Mouse (Mus musculus) olfactory bulb, adult 2 months (tissue): ENCODE results near the gene Gls2. TPM values are rescaled to one million over a fixed set of nuclear protein-coding genes. Genes with fewer than 3 reads are reported as not detected.

Experiments
- H3K27ac ChIP-seq: fragments of 200-500 bp; 2 replicates; pipeline ENCODE4 v1.5.1; 2012; ENCODE audit warnings: low read depth, low read length; ENCODE audit not compliant: insufficient read depth
- H3K4me1 ChIP-seq: fragments of 200-500 bp; 2 replicates; pipeline ENCODE4 v1.6.1; 2012; ENCODE audit warnings: low read length; ENCODE audit not compliant: control insufficient read depth, insufficient read depth
- H3K4me3 ChIP-seq: fragments of 200-500 bp; 2 replicates; pipeline ENCODE4 v1.5.1; 2012; ENCODE audit warnings: mild to moderate bottlenecking, low read depth, low read length, moderate library complexity; ENCODE audit not compliant: insufficient read depth
- CTCF ChIP-seq: fragments of 200-500 bp; IDR thresholded peaks from 2 replicates; pipeline ENCODE4 v1.5.1; 2012; ENCODE audit warnings: low read depth, mild to moderate bottlenecking, low read length, moderate library complexity; ENCODE audit not compliant: insufficient read depth
- POLR2A ChIP-seq: fragments of 200-500 bp; IDR thresholded peaks from 2 replicates; pipeline ENCODE4 v1.6.1; 2012; ENCODE audit warnings: mild to moderate bottlenecking, low read depth, low read length, moderate library complexity; ENCODE audit not compliant: insufficient read depth
- WGBS: fragments of 180-500 bp; shearing (Covaris S2); methylation state at CpG from one replicate; pipeline ENCODE4 v1.1.7; 2018; 5-methylcytosine and 5-hydroxymethylcytosine counted together
- polyA plus RNA-seq: library from polyadenylated mRNA; stranded (reverse); fragments of >200 nt; gene quantifications from 2 replicates; pipeline ENCODE4 v1.2.4, GENCODE M21; 2012; ENCODE audit warnings: low replicate concordance; ENCODE audit not compliant: missing spikeins, insufficient read depth, insufficient read length

The Gls2 gene
- polyA plus RNA-seq, 1 experiment: not detected

DNA sequence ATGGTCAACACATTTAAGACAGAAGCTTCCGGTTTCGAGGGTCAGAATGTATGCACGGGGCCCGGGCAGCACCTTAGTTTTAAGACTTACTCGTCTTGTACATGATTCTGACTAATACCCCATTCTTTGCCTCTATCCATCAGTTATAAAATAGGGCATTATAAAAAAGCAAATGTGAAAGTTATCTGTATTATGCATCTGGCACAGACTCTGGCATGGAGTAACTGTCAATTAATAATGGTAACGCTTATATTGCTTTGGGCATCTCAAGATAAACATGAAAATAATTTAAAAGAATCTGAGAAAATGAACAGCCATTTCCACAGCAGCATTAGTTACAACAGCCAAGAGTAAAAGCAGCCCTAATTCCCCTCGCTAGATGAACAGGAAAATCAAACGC is 33.8 kb downstream of the Gls2 start:
- H3K27ac ChIP-seq: no peak overlapping the region
- H3K4me1 ChIP-seq: no peaks in the 10 kb centered on the region; the same call in 1 of the 2 replicates
- TF ChIP-seq CTCF (no peak), POLR2A (no peak)
- WGBS: 92% methylated on average over 8 of the region's 8 CpGs
- H3K4me3 ChIP-seq: no peak overlapping the region

- Histone ChIP-seq H3K27ac (no peak overlapping the region), H3K4me1 (no peaks in the 10 kb centered on the region; the same call in 1 of the 2 replicates), H3K4me3 (no peak overlapping the region)
- TF ChIP-seq POLR2A (no peak), CTCF (no peak)
- WGBS: 85% methylated on average over 12 of the region's 12 CpGs
These were observed 36.3 kb downstream of the Gls2 start for GRCm38 (mm10) chr10:128230582-128230981.

GRCm38 (mm10) chr10:128231146-128231545 is 36.9 kb downstream of the Gls2 start:
- Histone ChIP-seq H3K27ac (no peak overlapping the region), H3K4me1 (no peaks in the 10 kb centered on the region; the same call in 1 of the 2 replicates), H3K4me3 (no peak overlapping the region)
- 3% methylated on average over 5 of the region's 5 CpGs for WGBS
- TF ChIP-seq POLR2A (no peak), CTCF (no peak)

DNA sequence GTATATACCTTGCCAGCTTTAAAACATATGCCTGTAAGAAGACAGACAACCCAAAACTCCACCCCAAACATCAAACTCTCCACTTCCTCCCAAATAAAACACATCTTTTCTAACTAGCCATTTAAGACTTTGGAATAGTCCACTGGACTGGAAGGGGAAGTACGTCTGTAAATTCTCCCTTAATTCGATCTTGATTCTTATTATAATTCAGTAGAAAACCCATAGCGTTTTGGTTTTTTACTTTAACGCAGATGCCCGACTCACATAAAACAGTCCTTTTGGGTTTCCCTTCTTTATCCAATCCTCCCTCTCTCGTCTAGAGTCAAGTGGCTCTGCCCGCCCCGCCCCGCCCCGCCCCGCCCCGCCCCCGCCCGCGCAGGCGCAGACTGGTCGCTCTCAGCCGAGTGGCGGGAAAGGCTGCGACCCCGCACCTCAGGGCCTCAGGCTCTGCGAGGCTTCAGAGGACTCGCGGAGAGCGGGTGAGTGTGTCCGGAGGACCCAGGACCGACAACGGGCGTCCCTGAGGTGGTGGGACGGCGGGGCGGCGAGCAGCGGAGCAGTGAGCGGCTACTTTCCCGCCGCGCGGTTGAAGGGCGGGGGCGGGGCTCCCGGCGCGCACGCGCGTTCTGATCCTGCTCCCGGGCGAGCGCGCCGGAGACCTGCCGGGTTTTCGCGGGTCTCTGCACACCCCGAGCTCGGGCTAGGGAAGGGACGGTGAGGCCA is 37.6 kb downstream of the Gls2 start, which contains the start of gene Timeless:
Gene Timeless, plus strand, starts transcription at position 369 of the 723 bp plus-strand sequence.
- WGBS: under 1% methylated on average over 57 of the region's 58 CpGs
- H3K4me3 ChIP-seq: peak within 1 kb of the TSS; percentile 99
- no peaks in the 10 kb centered on the region; the same call in 1 of the 2 replicates for H3K4me1 ChIP-seq
- TF ChIP-seq POLR2A (peak; percentile 93), CTCF (no peak)
- H3K27ac ChIP-seq: peak within 1 kb of the TSS; percentile 97

DNA sequence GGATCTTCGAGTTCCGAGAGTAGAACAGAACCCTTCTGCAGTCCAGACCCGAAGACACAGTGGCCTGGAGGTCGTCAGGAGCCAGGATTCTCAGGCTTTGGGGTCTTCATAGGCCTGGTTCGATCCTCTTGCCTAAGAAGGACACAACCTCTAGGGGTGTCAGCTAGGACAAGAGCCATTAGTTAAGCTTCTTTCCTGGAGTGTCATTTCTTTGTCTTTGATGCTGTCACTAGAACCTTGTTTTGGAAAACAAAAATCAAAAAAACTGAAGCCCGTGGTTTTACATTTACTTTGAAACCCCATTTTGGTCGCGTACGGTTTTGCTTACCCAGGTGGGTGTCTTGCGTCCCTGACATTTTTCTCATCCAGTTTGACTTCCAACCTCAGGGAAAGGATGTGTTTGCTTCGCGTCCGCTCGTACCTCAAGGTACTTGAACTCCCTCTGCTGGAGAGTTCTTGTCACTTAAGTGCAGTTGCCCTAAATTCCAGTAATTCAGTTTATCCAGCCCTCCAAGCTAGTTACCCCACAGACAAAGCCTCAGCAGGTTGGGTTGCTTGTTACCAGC is 38.2 kb downstream of the Gls2 start:
- Histone ChIP-seq H3K27ac (peak overlapping the region; percentile 97), H3K4me1 (no peaks in the 10 kb centered on the region; the same call in 1 of the 2 replicates), H3K4me3 (peak overlapping the region; percentile 99)
- TF ChIP-seq CTCF (peak; percentile 15; the same call in 1 of the 2 replicates), POLR2A (no peak)
- WGBS: under 1% methylated on average over 14 of the region's 14 CpGs

DNA sequence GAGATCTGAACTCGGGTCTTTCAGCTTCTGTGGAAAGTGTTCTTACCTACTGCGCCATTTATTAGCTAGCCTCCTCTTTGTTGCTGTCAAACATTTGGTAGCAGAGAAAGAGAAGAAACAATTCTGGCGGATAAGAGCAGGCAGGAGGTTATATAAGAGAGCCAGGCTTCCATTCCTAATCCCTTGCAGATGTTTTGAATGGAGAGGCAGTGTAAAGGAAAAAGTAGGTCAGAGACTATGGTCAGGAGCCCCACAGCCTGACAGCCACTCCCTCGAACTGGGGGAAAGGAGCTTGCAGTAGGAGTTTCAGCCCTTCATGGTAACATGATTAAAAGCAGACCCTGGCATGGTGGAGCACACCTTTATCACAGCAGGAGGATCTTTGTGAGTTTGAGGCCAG is 42.1 kb downstream of the Gls2 start:
- TF ChIP-seq CTCF (no peak), POLR2A (no peak)
- 33% methylated on average over 4 of the region's 4 CpGs for WGBS
- Histone ChIP-seq H3K4me3 (no peak overlapping the region), H3K4me1 (peaks cover 8% of the 10 kb centered on the region; the same call in 1 of the 2 replicates), H3K27ac (no peak overlapping the region)

GRCm38 (mm10) chr10:128237807-128238480 is 43.7 kb downstream of the Gls2 start:
- Histone ChIP-seq H3K27ac (no peak overlapping the region), H3K4me3 (no peak overlapping the region), H3K4me1 (peaks cover 8% of the 10 kb centered on the region; the same call in 1 of the 2 replicates)
- TF ChIP-seq CTCF: no peak
- no peak for TF ChIP-seq POLR2A
- WGBS: 27% methylated on average over 15 of the region's 15 CpGs

- TF ChIP-seq POLR2A (no peak), CTCF (no peak)
- Histone ChIP-seq H3K4me3 (no peak overlapping the region), H3K4me1 (peaks cover 8% of the 10 kb centered on the region; the same call in 1 of the 2 replicates), H3K27ac (no peak overlapping the region)
- 99% methylated on average over 4 of the region's 4 CpGs for WGBS
These were observed 44.9 kb downstream of the Gls2 start for GRCm38 (mm10) chr10:128239140-128239539.

DNA sequence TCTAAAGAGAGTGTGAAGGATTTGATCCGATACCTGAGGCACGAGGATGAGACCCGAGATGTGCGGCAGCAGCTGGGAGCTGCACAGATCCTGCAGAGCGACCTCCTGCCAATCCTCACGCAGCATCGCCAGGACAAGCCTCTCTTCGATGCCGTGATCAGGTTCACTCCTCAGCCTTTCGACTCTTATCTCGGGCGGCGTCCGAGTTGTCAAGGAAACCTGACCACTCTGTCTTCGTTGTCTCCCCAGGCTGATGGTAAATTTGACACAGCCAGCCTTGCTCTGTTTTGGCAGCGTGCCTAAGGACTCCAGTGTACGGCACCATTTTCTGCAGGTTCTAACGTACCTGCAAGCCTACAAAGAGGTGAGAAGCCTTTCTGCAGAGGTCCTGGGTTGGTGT is 45.9 kb downstream of the Gls2 start:
- Histone ChIP-seq H3K27ac (no peak overlapping the region), H3K4me1 (peaks cover 8% of the 10 kb centered on the region; the same call in 1 of the 2 replicates), H3K4me3 (no peak overlapping the region)
- TF ChIP-seq POLR2A: no peak
- TF ChIP-seq CTCF: no peak
- 93% methylated on average over 18 of the region's 18 CpGs for WGBS

DNA sequence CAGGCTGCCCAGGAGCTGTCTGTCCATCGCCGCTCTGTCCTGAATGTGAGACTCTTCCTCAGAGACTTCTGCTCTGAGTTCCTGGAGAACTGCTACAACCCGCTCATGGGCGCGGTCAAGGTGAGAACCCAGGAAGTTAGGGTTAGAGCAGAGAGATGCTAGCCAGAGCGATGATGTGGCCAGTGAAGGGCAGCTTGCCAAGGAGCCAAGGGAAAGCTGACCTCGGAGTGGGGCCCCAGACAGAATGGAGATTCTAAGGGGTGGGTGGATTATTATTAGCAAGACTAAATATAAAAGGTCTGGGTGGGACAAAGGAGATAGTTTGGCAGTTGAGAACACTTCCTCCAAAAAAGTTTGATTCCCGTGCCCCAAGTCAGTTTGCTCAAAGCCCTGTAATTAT is 49.0 kb downstream of the Gls2 start:
- Histone ChIP-seq H3K4me1 (peaks cover 10% of the 10 kb centered on the region), H3K4me3 (no peak overlapping the region), H3K27ac (no peak overlapping the region)
- TF ChIP-seq POLR2A (no peak), CTCF (no peak)
- WGBS: 87% methylated on average over 8 of the region's 8 CpGs
